Mouse (Mus musculus) heart, adult 2 months (tissue): ENCODE measurements around the gene Pex6. TPM values are rescaled to one million over a fixed set of nuclear protein-coding genes. Genes with fewer than 3 reads are reported as not detected.
A peak's percentile ranks its signal among the peaks of the same experiment; 100 is the strongest.

Source experiments
- DNase-seq, 2 experiments: peaks; one replicate each; pipeline ENCODE4 v3.0.0; 2021
- H3K27ac ChIP-seq: fragments of 200-600 bp; 2 replicates; pipeline ENCODE4 v1.8.1; 2022
- H3K27me3 ChIP-seq: fragments of 200-500 bp; 2 replicates; pipeline ENCODE4 v1.6.1; 2012; ENCODE audit warnings: mild to moderate bottlenecking, low read length, inconsistent platforms, mixed read lengths; ENCODE audit not compliant: control insufficient read depth, insufficient read depth
- H3K36me3 ChIP-seq: fragments of 200-500 bp; 2 replicates; pipeline ENCODE4 v1.6.1; 2012; ENCODE audit warnings: low read length, inconsistent platforms; ENCODE audit not compliant: control insufficient read depth, insufficient read depth
- H3K4me1 ChIP-seq: fragments of 200-500 bp; 2 replicates; pipeline ENCODE4 v1.6.1; 2011; ENCODE audit warnings: low read length; ENCODE audit not compliant: control insufficient read depth, insufficient read depth
- H3K4me3 ChIP-seq: fragments of 200-600 bp; 2 replicates; pipeline ENCODE4 v1.8.1; 2022
- H3K79me2 ChIP-seq: fragments of 200-500 bp; replicated peaks from 2 replicates; pipeline ENCODE4 v1.6.1; 2012; ENCODE audit warnings: mild to moderate bottlenecking, inconsistent platforms, low read length, moderate library complexity, mixed read lengths; ENCODE audit not compliant: control insufficient read depth, insufficient read depth
- H3K9ac ChIP-seq: fragments of 200-500 bp; 2 replicates; pipeline ENCODE4 v1.6.1; 2012; ENCODE audit warnings: low read depth, mild to moderate bottlenecking, control low read depth, inconsistent platforms, low read length, mixed read lengths
- CTCF ChIP-seq: fragments of 200-600 bp; IDR thresholded peaks from 2 replicates; pipeline ENCODE4 v1.8.1; 2022; ENCODE audit warnings: antibody characterized with exemption, mild to moderate bottlenecking, moderate library complexity
- EP300 ChIP-seq: fragments of 200-500 bp; IDR thresholded peaks from 2 replicates; pipeline ENCODE4 v1.6.1; 2011; ENCODE audit warnings: low read depth, low read length, control low read depth; ENCODE audit not compliant: insufficient read depth
- POLR2A ChIP-seq: fragments of 200-500 bp; IDR thresholded peaks from 2 replicates; pipeline ENCODE4 v1.6.1; 2011; ENCODE audit warnings: mild to moderate bottlenecking, low read depth, low read length, control low read depth; ENCODE audit not compliant: insufficient read depth
- WGBS: fragments of 180-500 bp; shearing (Covaris S2); methylation state at CpG from one replicate; pipeline ENCODE4 v1.1.7; 2018; 5-methylcytosine and 5-hydroxymethylcytosine counted together
- intact Hi-C: fragments of 180-260 bp; cut with DNase I; formaldehyde crosslinking; loops from one replicate; pipeline ENCODE4 v1.15.1; 2025
- polyA plus RNA-seq: library from polyadenylated mRNA; depleted of rRNA; stranded (reverse); fragments of >200 nt; gene quantifications from 2 replicates; pipeline ENCODE4 v1.2.3, GENCODE M21; 2012
- total RNA-seq, 2 experiments: library from RNA; stranded (reverse); gene quantifications; 2 replicates each; pipeline ENCODE4 v1.2.3; 2021

The Pex6 gene
- total and polyA plus RNA-seq, 3 experiments, result 33.4 to 36.5 (median 34.1) TPM

- intact Hi-C loops, result no loop called here
- Histone ChIP-seq H3K9ac (no peak overlapping the region), H3K36me3 (no peaks in the 10 kb centered on the region), H3K27ac (no peak overlapping the region), H3K4me1 (no peaks in the 10 kb centered on the region), H3K27me3 (no peaks in the 10 kb centered on the region), H3K4me3 (no peak overlapping the region), H3K79me2 (no peaks in the 10 kb centered on the region; the same call in 1 of the 2 replicates)
- no peak for DNase-seq
- TF ChIP-seq POLR2A, result no peak
- no peak for TF ChIP-seq CTCF
- no peak for TF ChIP-seq EP300
- WGBS, result 89% methylated on average over 2 of the region's 2 CpGs
Observed at GRCm38 (mm10) chr17:46745506-46745905, 34.2 kb downstream of the Pex6 start.

GRCm38 (mm10) chr17:46747234-46747633 is 36.0 kb downstream of the Pex6 start:
- H3K79me2 ChIP-seq, result no peaks in the 10 kb centered on the region; the same call in 1 of the 2 replicates
- no peak for TF ChIP-seq CTCF
- TF ChIP-seq EP300, result no peak
- no peak for TF ChIP-seq POLR2A
- no peaks in the 10 kb centered on the region for H3K36me3 ChIP-seq
- H3K27me3 ChIP-seq, result no peaks in the 10 kb centered on the region
- WGBS, result 68% methylated on average over 8 of the region's 8 CpGs
- H3K27ac ChIP-seq, result no peak overlapping the region
- peak in 1 of 2 experiments; percentile 18 for DNase-seq
- intact Hi-C loops, result no loop called here
- H3K4me1 ChIP-seq, result peaks cover 3% of the 10 kb centered on the region
- H3K4me3 ChIP-seq, result no peak overlapping the region
- no peak overlapping the region for H3K9ac ChIP-seq

- H3K27me3 ChIP-seq, result no peaks in the 10 kb centered on the region
- H3K27ac ChIP-seq, result no peak overlapping the region
- intact Hi-C loops, result no loop called here
- peaks cover 4% of the 10 kb centered on the region for H3K4me1 ChIP-seq
- no peaks in the 10 kb centered on the region for H3K36me3 ChIP-seq
- H3K9ac ChIP-seq, result no peak overlapping the region
- TF ChIP-seq POLR2A (no peak), EP300 (no peak), CTCF (no peak)
- no peak overlapping the region for H3K4me3 ChIP-seq
- DNase-seq, result no peak
- no peaks in the 10 kb centered on the region; the same call in 1 of the 2 replicates for H3K79me2 ChIP-seq
- 87% methylated on average over 2 of the region's 2 CpGs for WGBS
Observed at GRCm38 (mm10) chr17:46747806-46748205, 36.5 kb downstream of the Pex6 start.

- no peaks in the 10 kb centered on the region for H3K36me3 ChIP-seq
- 94% methylated on average over 5 of the region's 5 CpGs for whole genome bisulfite sequencing
Observed at GRCm38 (mm10) chr17:46749282-46749681, 38.0 kb downstream of the Pex6 start.

GRCm38 (mm10) chr17:46750580-46750979 is 39.3 kb downstream of the Pex6 start:
- WGBS, result 90% methylated on average over 4 of the region's 4 CpGs
- TF ChIP-seq EP300 (no peak), POLR2A (no peak), CTCF (no peak)
- H3K9ac ChIP-seq, result no peak overlapping the region
- H3K4me3 ChIP-seq, result no peak overlapping the region
- no peak overlapping the region; the same call in none of the 2 replicates for H3K27ac ChIP-seq
- no peak for DNase-seq
- no peaks in the 10 kb centered on the region for H3K27me3 ChIP-seq
- H3K36me3 ChIP-seq, result no peaks in the 10 kb centered on the region
- intact Hi-C loops, result loop anchor here (5.0 kb wide), 1 partner anchor 38 kb away; the partner anchor contains the start of gene Pex6
- H3K4me1 ChIP-seq, result peaks cover 4% of the 10 kb centered on the region
- H3K79me2 ChIP-seq, result no peaks in the 10 kb centered on the region; the same call in 1 of the 2 replicates

More at GRCm38 (mm10) chr17:46749282-46749681, 38.0 kb downstream of the Pex6 start:
- H3K79me2 ChIP-seq, result no peaks in the 10 kb centered on the region; the same call in 1 of the 2 replicates
- H3K9ac ChIP-seq, result no peak overlapping the region
- no peaks in the 10 kb centered on the region for H3K27me3 ChIP-seq
- intact Hi-C loops, result no loop called here
- no peak for TF ChIP-seq EP300
- TF ChIP-seq POLR2A, result no peak
- no peak for TF ChIP-seq CTCF
- H3K4me1 ChIP-seq, result peaks cover 4% of the 10 kb centered on the region
- no peak for DNase-seq
- H3K27ac ChIP-seq, result no peak overlapping the region
- no peak overlapping the region for H3K4me3 ChIP-seq

GRCm38 (mm10) chr17:46751056-46751793 is 40.0 kb downstream of the Pex6 start:
- H3K9ac ChIP-seq, result peak overlapping the region; percentile 79
- H3K79me2 ChIP-seq, result no peaks in the 10 kb centered on the region; the same call in 1 of the 2 replicates
- 0 out of 2 replicates have a peak, but pooled peaks have one; percentile 14 for TF ChIP-seq EP300
- TF ChIP-seq CTCF, result no peak
- 23% methylated on average over 16 of the region's 16 CpGs for WGBS
- H3K4me3 ChIP-seq, result peak overlapping the region; percentile 88
- no peak for DNase-seq
- H3K27me3 ChIP-seq, result no peaks in the 10 kb centered on the region
- H3K36me3 ChIP-seq, result no peaks in the 10 kb centered on the region
- peak overlapping the region; percentile 84 for H3K27ac ChIP-seq
- H3K4me1 ChIP-seq, result peaks cover 4% of the 10 kb centered on the region
- intact Hi-C loops, result loop anchor here (5.0 kb wide), 1 partner anchor 39 kb away; the partner anchor contains the start of gene Pex6
